Comparison of ENCODE assay signal across 11 mouse cellular contexts in the genomic region with DNA sequence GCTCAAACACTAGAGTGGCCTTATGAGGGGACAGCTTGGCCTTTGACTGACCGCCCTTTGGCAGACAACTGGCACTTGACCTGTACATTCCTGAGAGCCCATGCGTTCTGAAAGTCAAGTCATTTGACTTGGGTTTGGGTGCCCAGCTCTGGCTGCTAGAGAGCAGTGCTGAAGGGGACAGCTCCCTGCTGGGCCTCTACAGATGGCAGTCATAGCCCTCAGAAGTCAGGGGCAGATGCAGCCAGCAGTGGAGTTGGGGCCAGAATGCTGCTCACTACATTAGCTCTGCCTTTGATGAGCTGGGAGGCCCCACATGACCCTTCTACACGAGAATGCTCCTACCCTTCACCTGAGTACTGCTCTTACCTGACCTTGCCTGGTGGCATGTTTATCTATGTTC. TPM values are rescaled to one million over a fixed set of nuclear protein-coding genes. Genes with fewer than 3 reads are reported as not detected.
DNase-seq lines count a peak whose midpoint lies in the region; ATAC-seq and TF ChIP-seq lines count a peak whose summit lies in the region.
"Had no signal": no experiment of that assay in that cellular context is flagged by ENCODE, and none has a peak within 500 bp of the region (broad histone marks: within the 10 kb centered on the region; RNA-seq: fewer than 3 reads in every experiment).

No protein-coding gene starts in this region.

- no peak overlapping the region for H3K27ac ChIP-seq in intestine, embryonic 14.5 days (ENCODE audit: low read depth)
- H3K27ac ChIP-seq in intestine, embryonic 16.5 days (ENCODE audit: low read length) = no peak overlapping the region
- no peak overlapping the region for H3K27ac ChIP-seq in thymus, adult 2 months (ENCODE audit: control insufficient read depth, insufficient read depth, low read length)
- H3K27ac ChIP-seq: hindbrain, postnatal 0 days; limb, embryonic 12.5 days had no signal

- H3K4me3 ChIP-seq in intestine, embryonic 14.5 days (ENCODE audit: low read depth, low read length) = no peak overlapping the region
- H3K4me3 ChIP-seq in intestine, embryonic 16.5 days (ENCODE audit: low read length) = no peak overlapping the region
- no peak overlapping the region for H3K4me3 ChIP-seq in thymus, adult 2 months (ENCODE audit: control insufficient read depth, insufficient read depth, low read length)
- H3K4me3 ChIP-seq: limb, embryonic 12.5 days had no signal

- H3K9ac ChIP-seq in intestine, embryonic 14.5 days (ENCODE audit: low read length) = no peak overlapping the region
- no peak overlapping the region for H3K9ac ChIP-seq in intestine, embryonic 16.5 days (ENCODE audit: low read depth, low read length)
- H3K9ac ChIP-seq: limb, embryonic 12.5 days had no signal

- no peaks in the 10 kb centered on the region for H3K27me3 ChIP-seq in intestine, embryonic 14.5 days (replicated peaks; ENCODE audit: control insufficient read depth, insufficient read depth, low read length)
- H3K27me3 ChIP-seq in intestine, embryonic 16.5 days (replicated peaks; ENCODE audit: control insufficient read depth, insufficient read depth, low read length) = no peaks in the 10 kb centered on the region
- H3K27me3 ChIP-seq in thymus, adult 2 months (ENCODE audit: control insufficient read depth, insufficient read depth, low read length) = no peaks in the 10 kb centered on the region

- DNase-seq in intestine, embryonic 14.5 days (ENCODE audit: low spot score) = peak; percentile 67
- DNase-seq in thymus, adult 2 months = peak; percentile 6
- no peak for DNase-seq in thymus, postnatal 36 days
- DNase-seq in mesoderm, embryonic 11.5 days (ENCODE audit: low read depth, low spot score) = peak; percentile 65
- no peak for DNase-seq in layer of hippocampus, adult 9-11 months
- DNase-seq: cerebellum, adult 2 months had no signal

- no peak for TF ChIP-seq CTCF in thymus, adult 2 months (IDR thresholded peaks at IDR 0.05; ENCODE audit: borderline replicate concordance, control insufficient read depth, extremely low read depth, insufficient read depth, low read length, poor library complexity)

- H3K36me3 ChIP-seq in intestine, embryonic 14.5 days (ENCODE audit: control insufficient read depth, insufficient read depth, low read length) = no peaks in the 10 kb centered on the region
- H3K36me3 ChIP-seq in intestine, embryonic 16.5 days (ENCODE audit: control insufficient read depth, insufficient read depth, low read length) = no peaks in the 10 kb centered on the region
- H3K36me3 ChIP-seq in thymus, adult 2 months (ENCODE audit: control insufficient read depth, insufficient read depth, low read length) = no peaks in the 10 kb centered on the region
- H3K36me3 ChIP-seq: limb, embryonic 12.5 days had no signal

- no peaks in the 10 kb centered on the region for H3K9me3 ChIP-seq in intestine, embryonic 14.5 days (ENCODE audit: control insufficient read depth, low read length)
- H3K9me3 ChIP-seq in intestine, embryonic 16.5 days (ENCODE audit: control insufficient read depth, low read length) = no peaks in the 10 kb centered on the region
- H3K9me3 ChIP-seq: limb, embryonic 12.5 days had no signal

- H3K4me1 ChIP-seq in intestine, embryonic 14.5 days (replicated peaks; ENCODE audit: control insufficient read depth, insufficient read depth, low read length) = no peaks in the 10 kb centered on the region
- H3K4me1 ChIP-seq in intestine, embryonic 16.5 days (ENCODE audit: control insufficient read depth, insufficient read depth, low read length) = no peaks in the 10 kb centered on the region
- no peaks in the 10 kb centered on the region for H3K4me1 ChIP-seq in thymus, adult 2 months (replicated peaks; ENCODE audit: control insufficient read depth, insufficient read depth, low read length)

- TF ChIP-seq POLR2A in thymus, adult 2 months (IDR thresholded peaks at IDR 0.05; ENCODE audit: control insufficient read depth, extremely low read depth, insufficient read depth, low read length, poor library complexity) = no peak

- H3K4me2 ChIP-seq in intestine, embryonic 14.5 days (ENCODE audit: low read length) = no peak overlapping the region
- H3K4me2 ChIP-seq in intestine, embryonic 16.5 days (ENCODE audit: low read depth, low read length) = no peak overlapping the region
- H3K4me2 ChIP-seq: limb, embryonic 12.5 days had no signal

- WGBS in intestine, embryonic 14.5 days = 42% methylated on average over 3 of the region's 3 CpGs
- 42% methylated on average over 3 of the region's 3 CpGs for WGBS in intestine, embryonic 16.5 days
- WGBS in thymus, adult 2 months = 56% methylated on average over 3 of the region's 3 CpGs

- ATAC-seq in intestine, embryonic 14.5 days (replicated peaks; ENCODE audit: low FRiP score, low TSS enrichment, low read depth) = no peak
- no peak for ATAC-seq in intestine, embryonic 16.5 days
- 0 out of 2 replicates have a peak, but pooled peaks have one; percentile 22 for ATAC-seq in common myeloid progenitor, adult 5-6 weeks (replicated peaks; ENCODE audit: low read depth, poor library complexity, severe bottlenecking)
- ATAC-seq: hindbrain, postnatal 0 days had no signal

RNA-seq across cellular contexts. Expression of a gene that starts 58.3 kb away (rescaled TPM):
- polyA plus RNA-seq in intestine, embryonic 14.5 days (2014; fragmentation: Nextera tagmentation; extraction: Ambion mirVana) = 7.1 and 9.7 TPM in 2 replicates
- 5.0 and 5.1 TPM in 2 replicates for polyA plus RNA-seq in intestine, embryonic 16.5 days (2015; fragmentation: Nextera tagmentation; extraction: Ambion mirVana)
- polyA plus RNA-seq in thymus, adult 2 months (2012; rRNA removed) = 1.5 and 2.1 TPM in 2 replicates
- not detected in 2 replicates for total RNA-seq in common myeloid progenitor, adult 5-6 weeks (2017)
- total RNA-seq: megakaryocyte progenitor cell, adult 5-6 weeks had no signal

Comparison
In these comparisons a context has a peak if more than half of its experiments do, and no peak if none do; other contexts are left out.
1. DNase-seq: peak in intestine, embryonic 14.5 days (single experiment), thymus, adult 2 months (single experiment) and mesoderm, embryonic 11.5 days (single experiment); none in thymus, postnatal 36 days (0 of 2) and layer of hippocampus, adult 9-11 months (single experiment).